In the genomic region with DNA sequence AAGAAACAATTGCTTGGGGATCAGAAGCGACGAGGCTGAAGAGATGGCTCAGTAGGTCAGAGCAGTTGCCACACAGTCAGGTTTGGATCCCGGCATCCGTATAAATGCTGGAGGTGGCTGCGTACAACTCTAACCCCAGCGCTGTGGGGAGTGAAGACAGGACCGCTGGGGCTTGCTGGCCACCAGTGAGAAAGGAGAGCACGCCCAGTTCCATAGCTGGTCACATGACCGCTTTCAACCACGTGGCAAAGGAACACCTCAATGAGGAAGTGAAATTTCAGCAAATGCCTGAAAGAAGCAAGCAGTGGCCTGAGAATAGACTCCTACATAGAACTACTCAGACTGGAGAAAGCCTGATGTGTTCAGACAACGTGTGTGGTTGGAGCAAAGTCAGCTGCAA, we compare ENCODE assay signal across 11 mouse cellular contexts.
A peak's percentile ranks its signal among the peaks of the same experiment; 100 is the strongest.
DNase-seq lines count a peak whose midpoint lies in the region; ATAC-seq and TF ChIP-seq lines count a peak whose summit lies in the region.
"Had no signal": no experiment of that assay in that cellular context is flagged by ENCODE, and none has a peak within 500 bp of the region (broad histone marks: within the 10 kb centered on the region; RNA-seq: fewer than 3 reads in every experiment).

No protein-coding gene starts in this region.

- no peak overlapping the region for H3K9ac ChIP-seq in limb, embryonic 11.5 days (ENCODE audit: low read length)
- H3K9ac ChIP-seq in liver, embryonic 16.5 days (ENCODE audit: low read depth, low read length), result no peak overlapping the region
- H3K9ac ChIP-seq: hindbrain, embryonic 13.5 days; limb, embryonic 12.5 days had no signal

- no peaks in the 10 kb centered on the region for H3K36me3 ChIP-seq in limb, embryonic 11.5 days (ENCODE audit: control insufficient read depth, insufficient read depth, low read length)
- H3K36me3 ChIP-seq in limb, embryonic 10.5 days, result no peaks in the 10 kb centered on the region
- H3K36me3 ChIP-seq in liver, embryonic 16.5 days (ENCODE audit: control insufficient read depth, insufficient read depth), result no peaks in the 10 kb centered on the region
- no peaks in the 10 kb centered on the region for H3K36me3 ChIP-seq in small intestine, adult 2 months (ENCODE audit: control insufficient read depth, insufficient read depth, low read length)
- H3K36me3 ChIP-seq: forebrain, embryonic 10.5 days; hindbrain, embryonic 13.5 days; limb, embryonic 12.5 days had no signal

- no peaks in the 10 kb centered on the region for H3K27me3 ChIP-seq in limb, embryonic 11.5 days (ENCODE audit: control insufficient read depth, insufficient read depth, low read length)
- no peaks in the 10 kb centered on the region for H3K27me3 ChIP-seq in limb, embryonic 10.5 days (ENCODE audit: low read depth, poor library complexity, severe bottlenecking)
- H3K27me3 ChIP-seq in liver, embryonic 16.5 days (ENCODE audit: control insufficient read depth, insufficient read depth, low read depth, low read length), result no peaks in the 10 kb centered on the region
- H3K27me3 ChIP-seq in small intestine, adult 2 months (ENCODE audit: control insufficient read depth, insufficient read depth, low read length), result no peaks in the 10 kb centered on the region
- H3K27me3 ChIP-seq: hindbrain, embryonic 13.5 days; limb, embryonic 12.5 days had no signal

- TF ChIP-seq POLR2A in small intestine, adult 2 months (IDR thresholded peaks at IDR 0.05; ENCODE audit: low read depth, low read length), result no peak

- H3K9me3 ChIP-seq in limb, embryonic 11.5 days (ENCODE audit: control insufficient read depth, low read length), result no peaks in the 10 kb centered on the region
- H3K9me3 ChIP-seq in limb, embryonic 10.5 days (replicated peaks), result no peaks in the 10 kb centered on the region
- H3K9me3 ChIP-seq in liver, embryonic 16.5 days (replicated peaks; ENCODE audit: control insufficient read depth, low read length), result no peaks in the 10 kb centered on the region
- H3K9me3 ChIP-seq: forebrain, embryonic 10.5 days; hindbrain, embryonic 13.5 days; limb, embryonic 12.5 days had no signal

- no peak overlapping the region for H3K4me2 ChIP-seq in limb, embryonic 11.5 days (ENCODE audit: low read depth, severe bottlenecking)
- no peak overlapping the region for H3K4me2 ChIP-seq in liver, embryonic 16.5 days (ENCODE audit: low read depth, low read length)
- H3K4me2 ChIP-seq: hindbrain, embryonic 13.5 days; limb, embryonic 12.5 days had no signal

- H3K4me1 ChIP-seq in limb, embryonic 11.5 days (ENCODE audit: control insufficient read depth, insufficient read depth, low read length), result no peaks in the 10 kb centered on the region
- no peaks in the 10 kb centered on the region for H3K4me1 ChIP-seq in limb, embryonic 10.5 days
- H3K4me1 ChIP-seq in liver, embryonic 16.5 days (ENCODE audit: control insufficient read depth, low read depth, low read length), result no peaks in the 10 kb centered on the region
- H3K4me1 ChIP-seq in small intestine, adult 2 months (ENCODE audit: control insufficient read depth, insufficient read depth, insufficient read length, low read length), result no peaks in the 10 kb centered on the region
- H3K4me1 ChIP-seq: forebrain, embryonic 10.5 days; hindbrain, embryonic 13.5 days; limb, embryonic 12.5 days had no signal

- ATAC-seq in limb, embryonic 11.5 days (ENCODE audit: insufficient number of reproducible peaks, low FRiP score, low TSS enrichment, low read depth), result no peak
- peak; percentile 41; the same call in 1 of the 2 replicates for ATAC-seq in liver, embryonic 16.5 days (ENCODE audit: low read depth)

- 84% methylated on average over 11 of the region's 11 CpGs for WGBS in limb, embryonic 11.5 days
- WGBS in limb, embryonic 10.5 days, result 84% methylated on average over 11 of the region's 11 CpGs
- WGBS in liver, embryonic 16.5 days (ENCODE audit: insufficient replicate concordance), result 66% methylated on average over 11 of the region's 11 CpGs
- 70% methylated on average over 11 of the region's 11 CpGs for WGBS in small intestine, adult 2 months

- peak; percentile 28 to 38 for DNase-seq in adrenal gland, postnatal 36 days
- DNase-seq in adrenal gland, postnatal 4 days (ENCODE audit: low spot score in 2 of 2), result no peak
- DNase-seq in limb, embryonic 11.5 days (ENCODE audit: low spot score), result peak; percentile 18
- no peak for DNase-seq in limb, embryonic 10.5 days (ENCODE audit: low spot score)
- no peak for DNase-seq in thymus, postnatal 0 days (ENCODE audit: low spot score)
- no peak for DNase-seq in ovary, postnatal 36 days (ENCODE audit: low spot score)

- no peak overlapping the region for H3K4me3 ChIP-seq in limb, embryonic 11.5 days (ENCODE audit: low read depth, low read length)
- H3K4me3 ChIP-seq in limb, embryonic 10.5 days, result no peak overlapping the region
- H3K4me3 ChIP-seq in liver, embryonic 16.5 days (ENCODE audit: low read depth, low read length), result no peak overlapping the region
- no peak overlapping the region for H3K4me3 ChIP-seq in small intestine, adult 2 months (ENCODE audit: low read depth, low read length)
- H3K4me3 ChIP-seq: forebrain, embryonic 10.5 days; hindbrain, embryonic 13.5 days; limb, embryonic 12.5 days had no signal

- no peak overlapping the region for H3K27ac ChIP-seq in limb, embryonic 11.5 days (replicated peaks; ENCODE audit: low read depth, low read length)
- no peak overlapping the region for H3K27ac ChIP-seq in limb, embryonic 10.5 days
- no peak overlapping the region for H3K27ac ChIP-seq in liver, embryonic 16.5 days (ENCODE audit: low read length)
- peak overlapping the region; percentile 28; the same call in 1 of the 2 replicates for H3K27ac ChIP-seq in small intestine, adult 2 months (ENCODE audit: insufficient read depth, low read depth, low read length)
- H3K27ac ChIP-seq: forebrain, embryonic 10.5 days; hindbrain, embryonic 13.5 days; limb, embryonic 12.5 days had no signal

- no peak for TF ChIP-seq CTCF in small intestine, adult 2 months (IDR thresholded peaks at IDR 0.05; ENCODE audit: extremely low read depth, insufficient read length, insufficient replicate concordance, low read depth, low read length)

Comparison
In these comparisons a context has a peak if more than half of its experiments do, and no peak if none do; other contexts are left out.
1. DNase-seq: peak in adrenal gland, postnatal 36 days (2 of 2) and limb, embryonic 11.5 days (single experiment); none in adrenal gland, postnatal 4 days (0 of 2), limb, embryonic 10.5 days (single experiment), thymus, postnatal 0 days (single experiment) and ovary, postnatal 36 days (single experiment).